Mouse (Mus musculus) liver, adult (tissue): Measurements from ENCODE around the gene Cpt2.

Experiments
- GATA4 ChIP-seq: IDR thresholded peaks from 2 replicates; pipeline ENCODE4 v1.6.1; 2014; ENCODE audit warnings: mild to moderate bottlenecking, low read length; ENCODE audit not compliant: insufficient replicate concordance

Cpt2 gene

DNA sequence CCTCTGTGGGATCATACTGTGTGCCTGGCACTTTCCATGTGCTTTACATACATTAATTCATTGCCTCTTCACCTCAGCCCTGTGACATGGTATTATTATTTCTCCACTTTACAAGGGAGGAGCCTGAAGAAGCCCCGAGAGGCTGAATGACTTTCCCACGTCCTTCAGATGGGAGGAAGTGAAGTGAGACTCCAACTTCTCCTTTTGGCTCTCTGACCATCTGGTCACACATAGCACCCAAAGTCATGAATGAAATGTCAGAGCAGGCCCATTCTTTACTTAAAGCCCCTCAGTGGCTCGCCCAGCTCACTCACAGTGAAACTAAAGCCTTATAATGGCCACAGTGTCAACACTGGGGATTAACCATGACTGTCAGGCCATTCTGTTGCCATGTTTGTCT is 11.8 kb upstream of the Cpt2 start:
- TF ChIP-seq GATA4: no peak

DNA sequence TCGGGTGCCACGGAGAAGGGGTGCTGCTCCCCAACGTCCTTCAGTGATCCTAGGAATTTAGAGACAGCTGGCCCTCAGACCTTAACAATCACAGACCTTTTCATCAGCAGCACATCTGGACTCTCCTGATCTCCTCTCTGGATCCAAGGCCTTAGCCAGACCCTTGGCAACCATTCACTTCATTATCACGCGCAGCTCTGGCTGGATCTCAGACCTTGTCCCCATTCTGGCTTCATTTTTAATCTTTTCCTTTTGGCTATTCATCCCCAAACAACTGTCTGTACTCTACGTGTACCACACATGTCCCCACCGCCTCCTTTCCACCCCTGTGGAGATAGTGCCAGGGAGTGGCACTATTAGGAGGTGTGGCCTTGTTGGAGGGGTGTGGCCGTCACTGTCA is 9.8 kb upstream of the Cpt2 start:
- no peak for TF ChIP-seq GATA4

DNA sequence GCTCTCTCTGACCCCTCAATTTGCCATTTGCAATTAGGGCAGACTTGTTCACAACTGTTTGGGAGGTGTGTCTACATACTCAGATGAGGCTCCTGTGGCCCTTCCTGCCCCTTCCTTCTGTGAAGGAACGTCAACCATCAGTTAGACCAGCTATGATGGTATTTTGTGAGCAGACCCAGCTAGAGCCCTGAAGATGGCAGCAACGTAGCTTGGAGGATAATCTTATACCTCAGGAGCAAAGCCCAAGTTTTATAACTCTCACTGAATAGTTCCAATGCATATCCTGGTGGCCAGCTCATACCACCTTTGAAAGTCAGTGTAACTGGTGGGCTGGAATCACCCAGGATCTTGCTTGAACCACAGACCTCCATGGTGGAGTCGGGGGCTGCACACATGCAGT is 8.0 kb upstream of the Cpt2 start:
- TF ChIP-seq GATA4: no peak

DNA sequence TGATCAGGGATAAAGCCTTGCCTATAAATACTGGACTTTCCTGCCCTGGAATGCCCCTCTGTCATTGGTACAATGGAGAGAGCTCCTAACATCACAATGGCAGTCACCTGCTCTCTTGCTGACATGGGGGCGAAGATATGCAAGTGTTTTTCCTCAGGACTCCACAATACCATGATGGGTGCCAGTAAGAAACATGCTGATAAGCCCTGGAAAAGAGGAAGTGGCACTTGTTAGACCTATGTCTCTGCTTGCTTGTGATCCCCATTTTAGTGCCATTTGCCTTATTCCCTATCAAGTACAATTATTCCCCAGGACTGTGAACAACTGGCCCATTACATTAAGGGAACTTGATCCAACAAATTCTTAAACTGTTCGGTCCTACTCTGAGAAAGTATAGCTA is 5.3 kb upstream of the Cpt2 start:
- no peak for TF ChIP-seq GATA4

DNA sequence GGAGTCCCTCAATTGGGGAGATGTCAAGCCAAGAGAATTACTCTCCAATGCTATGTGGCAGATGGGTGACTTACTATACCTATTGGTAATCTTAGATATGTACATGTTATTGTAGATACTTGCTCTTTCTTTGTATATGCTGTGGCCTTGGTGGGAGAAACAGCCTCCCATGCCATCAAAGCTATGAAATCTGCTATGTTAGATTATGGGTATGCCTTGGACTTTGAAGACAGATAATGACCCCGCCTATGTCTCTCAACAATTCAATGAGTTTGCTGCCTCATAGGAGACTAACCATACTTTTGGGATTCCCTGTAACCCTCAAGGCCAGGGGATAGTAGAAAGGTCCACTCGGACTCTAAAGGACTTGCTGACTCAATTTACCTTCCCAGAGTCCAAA is 4.9 kb upstream of the Cpt2 start:
- TF ChIP-seq GATA4: no peak

DNA sequence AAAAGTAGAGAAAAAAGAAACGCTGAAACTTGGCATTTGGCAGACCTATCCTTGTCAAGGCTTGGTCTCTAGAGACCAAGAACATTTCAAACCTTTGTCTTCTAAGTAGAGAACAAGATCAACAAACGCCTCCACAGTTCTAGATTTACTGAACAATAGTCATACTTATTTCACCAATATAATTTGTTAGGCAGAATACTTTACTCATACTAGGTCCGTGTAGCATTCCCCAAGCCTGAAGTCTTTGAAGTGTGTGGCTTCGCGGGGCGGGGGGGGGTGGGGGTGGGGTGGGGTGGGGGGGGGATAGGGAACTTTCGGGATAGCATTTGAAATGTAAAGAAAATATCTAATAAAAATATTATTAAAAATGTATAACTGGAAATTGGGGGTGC is 389 bp upstream of the Cpt2 start:
- no peak for TF ChIP-seq GATA4

DNA sequence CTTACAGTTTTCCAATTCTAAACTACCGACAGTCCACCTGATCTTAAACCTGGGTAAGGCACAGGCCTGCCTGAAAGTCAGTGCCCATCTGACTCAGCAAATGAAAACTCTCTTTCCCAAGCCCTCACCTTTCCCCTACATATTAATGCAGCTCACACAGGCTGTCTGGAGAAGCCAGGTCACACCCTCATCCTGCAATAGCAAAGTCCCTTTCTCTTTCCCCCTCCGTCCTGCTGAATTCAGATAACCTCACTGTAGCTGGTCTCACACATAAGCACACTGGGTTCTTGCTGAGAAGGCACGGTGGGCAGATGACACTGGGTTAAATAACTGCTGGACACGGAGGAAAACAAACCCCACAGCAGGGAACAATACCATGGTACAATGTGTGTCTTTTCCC is 1.5 kb downstream of the Cpt2 start:
- TF ChIP-seq GATA4: peak; percentile 48; the same call in 1 of the 2 replicates

DNA sequence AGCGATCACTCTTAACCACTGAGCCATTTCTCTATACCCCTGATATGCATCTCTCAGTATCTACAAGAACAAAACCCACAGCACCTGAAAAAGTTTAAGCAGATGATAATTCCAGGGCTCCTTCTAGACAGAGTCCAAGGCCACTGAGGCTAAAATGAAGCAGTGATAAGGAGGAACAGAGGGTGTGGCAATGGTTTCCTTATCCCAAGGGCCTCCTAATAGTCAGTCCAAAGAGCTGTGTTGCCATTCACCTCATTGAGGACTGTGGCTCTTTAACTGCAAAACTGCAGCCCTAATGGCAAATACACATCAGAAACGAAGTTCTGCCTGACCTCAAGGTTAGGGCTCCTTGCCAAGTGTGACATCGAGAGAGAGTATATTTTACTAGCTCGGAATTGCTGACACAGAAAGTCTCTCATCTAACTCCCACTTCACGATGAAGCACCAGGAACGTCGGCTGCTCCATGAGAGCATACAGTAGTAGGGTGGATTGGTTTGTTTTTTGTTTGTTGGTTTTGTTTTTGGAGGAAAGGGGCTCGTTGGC is 2.2 kb downstream of the Cpt2 start:
- no peak for TF ChIP-seq GATA4

DNA sequence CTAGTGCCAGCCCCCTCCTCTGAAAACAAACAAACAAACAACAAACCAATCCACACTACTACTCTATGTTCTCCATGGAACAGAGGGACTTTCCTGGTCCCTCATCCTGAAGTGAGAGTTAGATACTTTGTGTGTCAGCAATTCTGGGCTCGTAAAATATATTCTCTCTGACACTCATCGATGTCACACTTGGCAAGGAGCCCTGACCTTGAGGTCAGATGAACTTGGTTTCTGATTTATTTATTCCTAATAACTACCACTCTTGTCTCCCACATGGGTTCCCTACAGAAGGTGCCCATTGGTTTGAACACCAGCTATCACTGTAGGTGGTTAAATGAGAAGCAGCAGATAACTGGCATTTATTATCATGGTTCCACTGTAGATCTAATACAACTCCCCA is 3.1 kb downstream of the Cpt2 start:
- no peak for TF ChIP-seq GATA4

DNA sequence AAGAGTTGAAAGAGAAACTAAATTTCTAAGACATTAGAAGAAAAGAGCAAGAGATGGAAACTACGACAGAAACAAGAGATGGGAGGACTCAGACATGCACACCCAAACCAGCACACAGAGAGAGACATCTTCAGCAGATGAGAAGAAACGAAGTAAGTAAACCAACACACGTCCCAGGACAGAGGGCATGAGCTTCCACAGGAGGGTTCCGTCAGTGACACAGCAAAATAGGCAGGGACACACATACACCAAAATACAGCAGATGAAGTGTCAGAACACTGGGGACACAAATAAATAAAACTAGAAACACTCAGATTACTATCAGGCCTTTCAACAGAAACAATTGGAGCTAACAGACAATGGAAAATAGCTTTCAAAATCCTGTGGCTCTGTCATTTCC is 13.4 kb downstream of the Cpt2 start:
- no peak for TF ChIP-seq GATA4

DNA sequence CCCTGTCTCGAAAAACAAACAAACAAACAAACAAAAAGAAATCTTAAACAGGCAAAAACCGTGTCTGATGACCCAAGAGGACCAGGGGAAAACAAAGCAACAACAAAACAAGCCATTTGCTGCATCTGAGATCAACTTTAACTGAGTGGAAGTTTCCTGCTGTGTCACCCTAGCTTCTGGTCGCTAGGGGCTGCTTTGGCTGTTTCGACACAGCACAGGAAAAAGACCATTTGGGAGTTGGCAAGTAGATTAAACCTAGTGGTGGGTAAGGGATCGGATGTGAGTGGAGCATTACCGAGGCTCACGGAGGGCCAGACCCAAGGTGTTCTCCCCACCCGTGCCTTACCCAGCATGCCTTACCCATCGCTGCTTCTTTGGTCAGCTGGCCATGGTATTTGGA is 16.8 kb downstream of the Cpt2 start:
- no peak for TF ChIP-seq GATA4

DNA sequence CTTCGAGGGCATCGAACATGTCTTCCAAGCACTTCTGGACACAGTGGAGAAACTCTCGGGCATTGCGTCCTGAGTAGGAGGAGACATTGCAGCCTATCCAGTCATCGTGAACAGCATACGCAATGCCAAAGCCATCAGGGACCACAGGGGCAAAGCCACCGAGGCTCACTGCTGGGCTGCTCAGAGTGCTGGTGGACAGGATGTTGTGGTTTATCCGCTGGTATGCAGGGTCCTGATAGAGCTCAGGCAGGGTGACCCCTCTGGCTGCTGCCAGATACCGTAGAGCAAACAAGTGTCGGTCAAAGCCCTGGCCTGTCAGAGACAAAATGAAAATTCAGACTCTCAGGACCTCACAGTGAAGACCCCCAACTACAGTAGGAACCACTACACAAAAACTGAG is 19.2 kb downstream of the Cpt2 start:
- TF ChIP-seq GATA4: no peak

DNA sequence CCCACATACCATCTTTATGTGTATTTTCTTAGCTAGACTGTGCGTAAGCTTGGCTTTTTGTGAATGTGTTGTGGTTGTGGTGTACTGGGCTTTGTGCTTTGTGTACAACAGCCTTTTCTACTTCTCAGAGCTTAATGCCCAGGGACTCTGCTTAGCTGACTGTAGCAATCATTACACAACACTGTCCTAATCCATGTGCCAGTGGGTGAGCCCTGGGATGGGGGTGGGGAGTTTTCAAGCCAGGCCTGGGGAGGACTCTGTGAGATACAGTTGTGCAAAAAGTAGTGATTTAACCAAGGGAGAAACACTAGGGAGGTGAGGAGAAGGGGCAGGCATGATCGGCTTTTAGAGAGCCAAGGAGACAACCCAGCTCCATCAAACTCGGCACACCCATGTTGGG is 23.2 kb downstream of the Cpt2 start:
- TF ChIP-seq GATA4: no peak

DNA sequence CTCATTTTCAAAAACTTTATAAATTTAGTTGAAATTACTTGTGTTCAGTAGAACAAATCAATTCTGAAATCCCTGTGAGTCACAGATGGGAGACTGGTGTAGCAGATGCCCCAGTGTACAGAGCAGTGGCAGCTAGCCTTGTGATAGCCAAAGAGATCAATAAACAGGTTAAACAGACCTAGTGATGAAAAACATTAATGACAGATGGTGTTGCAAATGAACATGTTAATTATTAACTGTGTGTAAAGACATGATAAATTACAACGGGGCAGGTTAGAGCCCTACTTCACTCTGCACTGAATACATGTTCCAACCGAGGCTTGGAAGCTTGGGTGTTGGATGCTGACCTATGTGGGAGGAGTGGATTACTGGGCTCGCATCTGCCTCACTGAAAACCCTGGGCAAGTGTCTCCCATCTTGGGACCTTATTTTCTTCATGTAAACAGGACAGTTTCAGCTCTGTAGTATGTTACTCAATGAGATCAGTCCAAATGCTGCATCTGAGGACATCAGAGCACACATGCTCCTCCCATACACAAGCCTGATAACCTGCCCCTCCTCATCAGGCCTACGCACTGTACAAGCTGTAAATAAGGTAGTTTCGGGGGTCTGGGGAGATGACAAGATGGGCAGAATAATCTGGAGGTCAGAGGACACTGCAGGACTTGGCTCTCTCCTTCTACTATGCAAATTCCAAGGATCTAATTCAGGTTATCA is 24.0 kb downstream of the Cpt2 start:
- TF ChIP-seq GATA4: no peak

DNA sequence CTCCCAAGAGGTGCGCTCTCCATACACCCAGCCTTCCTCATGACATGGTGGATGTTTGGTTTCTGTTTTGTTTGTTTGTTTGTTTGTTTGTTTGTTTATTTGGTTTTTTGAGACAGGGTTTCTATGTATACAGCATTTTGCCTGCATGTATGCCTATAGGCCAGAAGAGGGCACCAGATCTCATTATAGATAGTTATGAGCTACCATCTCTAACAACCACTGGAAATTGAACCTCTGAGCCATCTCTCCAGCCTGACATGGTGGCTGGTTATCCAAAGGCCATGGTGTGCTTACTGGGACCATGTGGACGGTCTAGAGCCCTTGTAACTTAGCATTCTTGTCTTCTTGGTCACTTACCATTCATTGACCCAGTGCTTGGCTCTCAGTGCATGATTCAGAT is 30.7 kb downstream of the Cpt2 start:
- TF ChIP-seq GATA4: no peak

DNA sequence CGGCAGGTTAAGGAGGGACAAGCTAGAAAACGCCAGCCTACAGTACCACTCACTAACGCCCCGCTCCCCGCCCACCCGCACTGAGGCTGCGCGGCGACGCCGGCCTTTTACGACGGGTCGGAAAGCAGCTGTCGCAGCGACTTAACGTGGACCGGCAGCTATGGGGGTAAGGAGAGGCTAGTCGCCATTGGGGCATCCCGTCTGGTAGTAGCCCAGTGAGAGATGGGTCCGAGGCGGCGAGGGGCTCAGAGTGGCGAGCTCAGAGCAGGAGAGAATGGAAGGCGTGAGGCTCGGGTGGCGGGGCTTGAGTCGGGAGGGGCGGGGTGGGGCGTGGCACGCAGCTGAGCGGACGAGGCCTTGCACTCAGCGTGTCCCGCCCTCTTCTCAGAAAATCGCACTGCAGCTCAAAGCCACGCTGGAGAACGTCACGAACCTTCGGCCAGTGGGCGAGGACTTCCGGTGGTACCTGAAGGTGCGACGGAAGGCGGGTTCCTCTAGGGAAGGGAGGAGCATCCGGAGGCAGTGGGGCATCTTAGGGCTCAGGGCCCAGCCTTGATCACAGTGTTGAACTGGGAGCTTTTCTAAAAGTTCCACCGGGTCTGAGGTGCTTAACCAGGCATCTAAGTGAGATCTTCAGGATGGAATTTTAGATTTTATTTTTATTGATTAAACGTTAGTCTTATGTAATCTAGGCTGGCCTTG is 33.5 kb downstream of the Cpt2 start, which contains the start of gene 0610037L13Rik:
Gene 0610037L13Rik, plus strand, starts transcription at position 83 of the 702 bp plus-strand sequence.
- TF ChIP-seq GATA4: no peak; the same call in 1 of the 2 replicates
